Mouse (Mus musculus): ENCODE measurements around the gene Zmat3.
A peak's percentile ranks its signal among the peaks of the same experiment; 100 is the strongest.

- TF ChIP-seq CTCF (IDR thresholded peaks at IDR 0.05) (peak; percentile 78), POLR2A (IDR thresholded peaks at IDR 0.05; ENCODE audit: insufficient read depth, low read depth, low read length) (no peak)
Measured at GRCm38 (mm10) chr3:32317165-32317900, 48.5 kb downstream of the Zmat3 start.

All from heart, adult 2 months (tissue).